Mouse (Mus musculus) gastrocnemius, postnatal 4 days (tissue): Measurements from ENCODE around the gene Vwa7. TPM values are rescaled to one million over a fixed set of nuclear protein-coding genes. Genes with fewer than 3 reads are reported as not detected.

Source experiments
- DNase-seq, 2 experiments: peaks; one replicate each; pipeline ENCODE4 v3.0.0; 2021 to 2022; ENCODE audit warnings: low spot score in 2 of 2, mixed read lengths in 2 of 2
- total RNA-seq, 2 experiments: library from RNA; stranded (reverse); gene quantifications; 2 replicates each; pipeline ENCODE4 v1.2.3; 2021

Vwa7 gene
- total RNA-seq, 2 experiments from 2014 or later, result 0.96 to 1.2 TPM

DNA sequence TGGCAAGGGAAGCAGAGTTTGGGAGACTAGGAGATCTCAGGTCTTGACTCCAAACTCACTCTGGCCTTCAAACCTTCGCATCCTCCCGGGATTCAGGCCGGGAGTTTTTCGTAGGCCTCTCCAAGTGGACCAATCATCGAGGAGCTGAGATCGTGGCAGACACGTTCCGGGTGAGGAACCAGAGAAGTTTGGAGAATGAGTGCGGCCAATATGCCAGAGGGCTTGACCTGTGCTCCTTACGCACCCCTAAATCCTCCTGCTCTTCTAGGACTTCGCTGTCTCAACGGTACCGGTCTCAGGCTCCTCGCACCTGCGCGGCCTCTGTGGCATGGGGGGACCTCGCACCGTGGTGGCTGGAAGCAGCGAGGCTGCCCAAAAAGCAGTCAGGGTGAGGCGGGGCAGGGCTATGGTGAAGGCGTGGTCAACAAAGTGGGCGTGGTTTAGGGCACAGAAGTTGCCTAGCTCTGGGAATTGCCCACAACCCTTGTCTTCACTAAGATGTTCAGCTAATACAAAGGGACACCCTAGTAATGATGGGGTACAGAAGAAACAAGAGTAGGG is 44.4 kb downstream of the Vwa7 start:
- DNase-seq, result no peak

GRCm38 (mm10) chr17:35061299-35061698 is 44.9 kb downstream of the Vwa7 start:
- DNase-seq, result no peak

GRCm38 (mm10) chr17:35063466-35063865 is 47.1 kb downstream of the Vwa7 start:
- DNase-seq, result no peak

- no peak for DNase-seq
These were observed 48.0 kb downstream of the Vwa7 start for GRCm38 (mm10) chr17:35064378-35064877.

DNA sequence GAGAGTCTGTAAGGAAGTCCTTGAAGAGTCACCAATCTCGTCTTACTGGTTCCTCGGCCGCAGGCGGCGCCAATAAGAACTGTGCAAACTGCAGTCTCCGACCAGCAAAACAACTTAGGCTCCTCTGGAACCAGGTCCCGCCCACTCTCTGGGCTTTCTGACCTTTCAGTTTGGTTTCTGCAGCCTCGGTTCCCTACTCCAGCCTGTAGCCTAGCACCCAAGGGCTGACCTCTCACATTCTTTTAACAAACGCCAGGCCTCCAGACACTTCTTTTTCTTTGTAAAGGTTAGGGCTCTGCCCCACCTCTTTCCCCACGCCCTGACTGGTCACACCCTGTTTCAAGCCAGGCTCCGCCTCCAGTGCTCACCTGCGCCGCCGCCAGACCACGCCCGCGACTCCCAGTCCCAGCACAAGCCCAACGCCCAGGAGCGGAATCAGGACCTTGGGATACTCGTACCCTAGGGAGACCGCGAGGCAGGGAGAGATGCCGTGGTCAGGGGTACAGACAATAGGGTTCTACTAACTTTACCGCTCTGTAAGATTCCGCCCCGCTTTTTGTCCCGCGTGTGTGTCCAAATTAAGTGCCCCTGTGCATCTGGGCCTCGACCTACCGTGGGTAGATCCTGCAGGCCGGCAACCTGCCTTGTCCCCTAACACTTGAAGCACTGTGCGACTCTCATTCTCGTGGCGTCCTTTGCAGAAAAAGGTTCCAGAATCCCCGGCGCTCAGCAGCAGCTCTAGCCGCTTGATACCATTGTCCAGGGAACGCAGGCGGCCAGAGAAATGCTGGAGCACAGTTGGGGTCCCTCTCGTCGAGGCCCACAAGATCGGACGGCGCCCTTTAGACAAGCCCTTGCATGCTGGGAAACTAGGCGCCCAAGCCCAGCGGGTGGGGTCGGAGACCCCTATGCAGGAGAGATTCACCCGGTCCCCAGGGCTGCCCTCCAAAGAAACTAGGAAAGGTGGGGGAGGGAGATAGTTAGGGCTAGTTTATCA is 48.9 kb downstream of the Vwa7 start, which contains the start of gene Ly6g6c:
Gene Ly6g6c (plus strand): TSS at position 438 of the 997 bp plus-strand sequence.
- DNase-seq, result peak in 1 of 2 experiments; percentile 41

DNA sequence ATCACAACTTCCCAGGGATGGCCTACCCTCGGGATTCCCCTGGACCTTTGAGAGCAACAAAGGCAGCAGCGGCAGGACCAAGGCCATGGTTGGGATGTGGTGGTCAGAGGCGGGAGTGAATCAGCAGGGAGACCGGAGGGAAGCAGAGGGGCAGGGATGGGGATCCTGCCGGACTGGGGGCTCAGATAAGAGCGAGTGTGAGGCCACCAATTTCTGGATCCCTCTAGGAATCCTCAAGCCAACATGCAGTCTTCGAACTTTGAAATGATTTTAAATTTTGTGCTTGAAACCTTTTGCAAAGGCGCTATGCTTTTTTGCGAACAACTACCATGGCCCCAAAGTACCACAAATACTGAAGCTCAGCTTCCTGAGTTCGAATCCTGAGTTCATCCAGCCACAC is 49.7 kb downstream of the Vwa7 start, which contains the start of gene Mpig6b:
Gene Mpig6b (minus strand): TSS at position 101 of the 400 bp plus-strand sequence.
- DNase-seq, result no peak

DNA sequence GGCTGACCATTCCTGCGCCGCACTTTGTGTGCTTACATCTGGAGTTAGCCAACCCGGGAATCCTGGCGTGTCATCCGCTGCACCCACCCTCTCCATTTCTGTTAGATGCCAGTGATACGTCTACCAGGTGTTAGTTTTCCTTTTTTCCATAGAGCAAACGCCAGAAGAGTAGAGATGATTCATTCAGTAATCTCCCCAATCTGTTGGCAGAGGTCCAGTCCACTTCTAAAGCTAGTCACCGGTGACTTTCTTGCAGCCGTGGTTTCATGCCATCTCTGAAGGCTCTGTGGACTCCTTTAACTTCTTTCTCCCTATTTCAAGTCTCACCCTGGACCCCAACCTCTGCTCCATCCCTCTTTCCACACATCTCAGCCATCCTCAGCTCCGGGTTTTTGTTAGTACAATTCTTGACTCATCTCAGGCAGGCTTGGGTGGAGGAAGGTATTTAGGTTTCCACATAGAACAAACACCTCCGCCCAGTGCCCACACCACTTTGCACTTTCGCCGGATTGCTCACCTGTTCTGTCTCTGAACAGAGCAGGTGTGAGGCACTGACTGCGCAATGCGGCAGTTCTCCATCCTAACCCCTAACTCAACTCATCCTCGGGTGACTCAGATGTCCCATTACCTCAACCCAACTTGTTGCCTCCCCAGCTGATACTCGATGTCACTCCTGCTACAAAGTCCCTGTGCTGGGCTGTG is 52.0 kb downstream of the Vwa7 start:
- no peak for DNase-seq

DNA sequence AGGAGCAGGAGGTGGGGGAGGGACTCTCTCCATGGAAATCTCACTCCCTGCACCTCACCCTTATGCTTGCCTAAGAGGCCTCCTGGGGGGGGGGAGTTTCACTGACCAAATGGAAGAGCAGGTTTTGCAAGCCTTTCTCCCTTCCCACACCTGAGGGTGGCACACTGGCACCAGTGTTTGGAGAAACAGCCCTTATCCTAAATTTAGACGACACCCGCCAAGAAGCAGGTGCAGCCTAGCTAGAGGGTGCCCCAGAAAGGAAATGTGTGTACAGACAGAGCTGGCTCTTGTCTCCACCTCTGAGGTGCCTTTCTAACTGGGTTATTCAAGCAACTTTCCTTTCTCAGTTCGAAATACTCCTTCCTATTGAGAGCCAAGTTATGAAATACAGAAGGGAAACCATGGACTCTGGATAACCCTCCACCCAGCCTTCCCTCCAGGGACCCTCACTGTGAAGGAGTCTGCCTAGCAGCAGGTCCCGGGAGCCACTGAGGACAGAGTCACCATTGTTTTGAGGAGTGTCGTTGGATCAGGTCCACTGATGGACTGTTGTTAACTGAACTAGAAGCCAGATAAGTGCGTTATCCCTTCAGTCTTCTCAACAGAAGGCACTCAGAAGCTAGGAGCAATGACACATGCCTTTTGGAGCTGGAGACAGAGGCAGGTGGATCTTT is 54.3 kb downstream of the Vwa7 start:
- DNase-seq, result no peak

GRCm38 (mm10) chr17:35071454-35071853 is 55.1 kb downstream of the Vwa7 start:
- no peak for DNase-seq

DNA sequence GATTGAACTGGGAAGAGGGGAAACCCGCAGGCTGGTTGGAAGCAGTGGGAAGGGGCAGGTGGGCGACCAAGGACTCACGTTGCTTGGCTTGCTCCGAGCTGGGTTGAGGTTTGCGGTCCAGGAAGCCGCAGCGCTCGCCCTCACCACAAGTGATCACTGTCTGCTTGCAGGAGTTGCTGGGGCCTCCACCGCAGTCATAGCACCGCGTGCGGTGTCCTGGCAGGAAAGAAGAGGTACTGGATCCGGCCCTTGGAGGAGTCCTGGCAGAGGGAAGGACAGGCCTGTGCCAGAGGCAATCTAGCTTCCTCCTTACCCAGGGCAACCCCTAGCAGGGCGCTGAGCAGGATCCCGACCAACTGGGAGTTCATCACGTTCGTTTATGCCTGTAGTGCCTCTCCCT is 57.7 kb downstream of the Vwa7 start:
- DNase-seq, result no peak

Other genes with a start within 250 kb of the Vwa7 start
- under 1 TPM; 0.16 to 0.34 TPM for gene Cyp21a1, start 212.0 kb upstream of the Vwa7 start, total RNA-seq
- 10 to 100 TPM; 12.7 to 15.1 TPM for gene Stk19, start 179.6 kb upstream of the Vwa7 start, total RNA-seq
- 10 to 100 TPM; 20.4 to 22.6 TPM for gene Dxo, start 179.6 kb upstream of the Vwa7 start, total RNA-seq
- gene Skiv2l, start 166.4 kb upstream of the Vwa7 start, total RNA-seq, result 10 to 100 TPM; 28.8 to 29.2 TPM
- gene Nelfe, start 166.2 kb upstream of the Vwa7 start, total RNA-seq, result 10 to 100 TPM; 25.8 to 28.0 TPM
- 1 to 10 TPM; 4.4 to 6.8 TPM for gene Cfb, start 154.1 kb upstream of the Vwa7 start, total RNA-seq
- 10 to 100 TPM; 10.7 to 11.4 TPM for gene Zbtb12, start 137.1 kb upstream of the Vwa7 start, total RNA-seq
- not detected for gene Gm20547, start 134.5 kb upstream of the Vwa7 start, total RNA-seq
- 1 to 10 TPM; 5.3 to 8.7 TPM for gene C2, start 118.3 kb upstream of the Vwa7 start, total RNA-seq
- gene Ehmt2, start 118.1 kb upstream of the Vwa7 start, total RNA-seq, result 10 to 100 TPM; 80.0 to 84.2 TPM
- gene Slc44a4, start 102.1 kb upstream of the Vwa7 start, total RNA-seq, result not detected
- gene Neu1, start 85.3 kb upstream of the Vwa7 start, total RNA-seq, result 10 to 100 TPM; 10.8 to 10.9 TPM
- 1 to 10 TPM; 3.7 to 4.0 TPM for gene Hspa1b, start 57.3 kb upstream of the Vwa7 start, total RNA-seq
- gene Gm20481, start 46.7 kb upstream of the Vwa7 start, total RNA-seq, result not detected
- gene Hspa1a, start 44.4 kb upstream of the Vwa7 start, total RNA-seq, result 1 to 10 TPM; 3.2 to 4.4 TPM
- gene Hspa1l, start 43.9 kb upstream of the Vwa7 start, total RNA-seq, result 1 to 10 TPM; 5.8 to 6.1 TPM
- 10 to 100 TPM; 31.8 to 32.4 TPM for gene Lsm2, start 34.7 kb upstream of the Vwa7 start, total RNA-seq
- 10 to 100 TPM; 50.8 to 58.3 TPM for gene Vars, start 15.6 kb upstream of the Vwa7 start, total RNA-seq
- 1 to 10 TPM; 5.4 to 6.3 TPM for gene Sapcd1, start 11.4 kb downstream of the Vwa7 start, total RNA-seq
- 1 to 10 TPM; 4.5 to 5.4 TPM for gene Msh5, start 30.2 kb downstream of the Vwa7 start, total RNA-seq
- 10 to 100 TPM; 87.2 to 89.7 TPM for gene Clic1, start 33.4 kb downstream of the Vwa7 start, total RNA-seq
- gene Ddah2, start 42.5 kb downstream of the Vwa7 start, total RNA-seq, result 100 to 1,000 TPM; 108 to 109 TPM
- under 1 TPM in 1 of 2 experiments, not detected in 1; 0.39 TPM for gene Ly6g6c, start 48.8 kb downstream of the Vwa7 start, total RNA-seq
- under 1 TPM; 0.29 to 0.42 TPM for gene Mpig6b, start 49.6 kb downstream of the Vwa7 start, total RNA-seq
- not detected for gene Ly6g6e, start 60.3 kb downstream of the Vwa7 start, total RNA-seq
- gene Ly6g6d, start 61.5 kb downstream of the Vwa7 start, total RNA-seq, result 1 to 10 TPM in 1 of 2 experiments, under 1 TPM in 1; 0.91 to 1.2 TPM
- under 1 TPM in 1 of 2 experiments, not detected in 1; 0.31 TPM for gene Ly6g6f, start 69.0 kb downstream of the Vwa7 start, total RNA-seq
- gene Abhd16a, start 72.7 kb downstream of the Vwa7 start, total RNA-seq, result 10 to 100 TPM; 67.2 to 69.3 TPM
- gene Ly6g5c, start 91.7 kb downstream of the Vwa7 start, total RNA-seq, result not detected
- 1 to 10 TPM in 1 of 2 experiments, under 1 TPM in 1; 0.44 to 1.2 TPM for gene Ly6g5b, start 98.8 kb downstream of the Vwa7 start, total RNA-seq
- 1 to 10 TPM; 5.6 to 7.4 TPM for gene Gpank1, start 104.9 kb downstream of the Vwa7 start, total RNA-seq
- 100 to 1,000 TPM; 174 to 185 TPM for gene Csnk2b, start 105.5 kb downstream of the Vwa7 start, total RNA-seq
- 10 to 100 TPM; 20.0 to 21.0 TPM for gene D17H6S53E, start 109.8 kb downstream of the Vwa7 start, total RNA-seq
- gene Apom, start 115.5 kb downstream of the Vwa7 start, total RNA-seq, result 1 to 10 TPM in 1 of 2 experiments, not detected in 1; 1.2 TPM
- gene Bag6, start 118.6 kb downstream of the Vwa7 start, total RNA-seq, result 100 to 1,000 TPM; 265 to 276 TPM
- gene Prrc2a, start 148.3 kb downstream of the Vwa7 start, total RNA-seq, result 100 to 1,000 TPM; 183 to 193 TPM
- 1 to 10 TPM; 6.0 to 6.3 TPM for gene Aif1, start 159.5 kb downstream of the Vwa7 start, total RNA-seq
- 10 to 100 TPM in 1 of 2 experiments, 1 to 10 TPM in 1; 7.7 to 11.1 TPM for gene Lst1, start 171.9 kb downstream of the Vwa7 start, total RNA-seq
- under 1 TPM; 0.74 to 0.78 TPM for gene Ltb, start 177.9 kb downstream of the Vwa7 start, total RNA-seq
- gene Tnf, start 185.4 kb downstream of the Vwa7 start, total RNA-seq, result 1 to 10 TPM; 1.1 to 1.7 TPM
- under 1 TPM; 0.31 to 0.32 TPM for gene Lta, start 188.8 kb downstream of the Vwa7 start, total RNA-seq
- gene Gm16181, start 204.3 kb downstream of the Vwa7 start, total RNA-seq, result under 1 TPM in 1 of 2 experiments, not detected in 1; 0.52 TPM
- gene Atp6v1g2, start 217.1 kb downstream of the Vwa7 start, total RNA-seq, result 1 to 10 TPM; 2.7 to 3.2 TPM
- 10 to 100 TPM; 13.9 to 15.8 TPM for gene Nfkbil1, start 219.2 kb downstream of the Vwa7 start, total RNA-seq
- gene Ddx39b, start 225.2 kb downstream of the Vwa7 start, total RNA-seq, result 100 to 1,000 TPM; 219 to 233 TPM
- gene H2-D1, start 246.2 kb downstream of the Vwa7 start, total RNA-seq, result 10 to 100 TPM; 44.5 to 55.8 TPM